Mouse (Mus musculus) small intestine, adult 2 months (tissue): ENCODE results near the gene Trp53.

Experiments
- CTCF ChIP-seq: fragments of 200-500 bp; IDR thresholded peaks from 2 replicates; pipeline ENCODE4 v1.5.1; 2012; ENCODE audit warnings: low read depth, mild to moderate bottlenecking, control low read depth, inconsistent platforms, low read length, moderate library complexity, mixed read lengths; ENCODE audit not compliant: insufficient replicate concordance, insufficient read length; ENCODE audit errors: extremely low read depth
- POLR2A ChIP-seq: fragments of 200-500 bp; IDR thresholded peaks from 2 replicates; pipeline ENCODE4 v1.6.1; 2012; ENCODE audit warnings: low read depth, mild to moderate bottlenecking, control low read depth, inconsistent platforms, low read length, moderate library complexity

GRCm38 (mm10) chr11:69635471-69635870 lies 55.3 kb downstream of the Trp53 start:
- TF ChIP-seq POLR2A, result no peak
- TF ChIP-seq CTCF, result no peak
